Comparison of ENCODE assay signal across 15 mouse cellular contexts in genomic region chr9:64985037-64985794, GRCm38 (mm10). TPM values are rescaled to one million over a fixed set of nuclear protein-coding genes. Genes with fewer than 3 reads are reported as not detected.
DNase-seq lines count a peak whose midpoint lies in the region; ATAC-seq and TF ChIP-seq lines count a peak whose summit lies in the region.
"Had no signal": no experiment of that assay in that cellular context is flagged by ENCODE, and none has a peak within 500 bp of the region (broad histone marks: within the 10 kb centered on the region; RNA-seq: fewer than 3 reads in every experiment).

No protein-coding gene starts in this region.

- WGBS in intestine, embryonic 15.5 days: 69% methylated on average over 8 of the region's 8 CpGs
- WGBS in intestine, postnatal 0 days: 52% methylated on average over 8 of the region's 8 CpGs
- 26% methylated on average over 8 of the region's 8 CpGs for WGBS in liver, embryonic 13.5 days (ENCODE audit: insufficient replicate concordance)

- H3K9ac ChIP-seq in intestine, embryonic 15.5 days: no peak overlapping the region
- no peak overlapping the region for H3K9ac ChIP-seq in intestine, postnatal 0 days (ENCODE audit: low read depth, low read length)
- H3K9ac ChIP-seq in liver, embryonic 13.5 days: peak overlapping the region; percentile 52
- H3K9ac ChIP-seq: limb, embryonic 15.5 days had no signal

- H3K9me3 ChIP-seq in intestine, embryonic 15.5 days: no peaks in the 10 kb centered on the region
- no peaks in the 10 kb centered on the region for H3K9me3 ChIP-seq in intestine, postnatal 0 days (ENCODE audit: control insufficient read depth)
- H3K9me3 ChIP-seq in liver, embryonic 13.5 days (replicated peaks): no peaks in the 10 kb centered on the region
- H3K9me3 ChIP-seq: limb, embryonic 15.5 days had no signal

- TF ChIP-seq CTCF in intestine, postnatal 0 days (IDR thresholded peaks at IDR 0.05; ENCODE audit: low read depth): no peak

- no peak overlapping the region for H3K27ac ChIP-seq in intestine, embryonic 15.5 days
- no peak overlapping the region for H3K27ac ChIP-seq in intestine, postnatal 0 days (ENCODE audit: low read depth, low read length)
- peak overlapping the region; percentile 85 for H3K27ac ChIP-seq in liver, embryonic 13.5 days
- H3K27ac ChIP-seq: limb, embryonic 15.5 days had no signal

- H3K4me3 ChIP-seq in intestine, embryonic 15.5 days (replicated peaks): no peak overlapping the region
- H3K4me3 ChIP-seq in intestine, postnatal 0 days (ENCODE audit: low read depth, low read length): no peak overlapping the region
- no peak overlapping the region; the same call in 1 of the 2 replicates for H3K4me3 ChIP-seq in liver, embryonic 13.5 days (replicated peaks)
- H3K4me3 ChIP-seq: limb, embryonic 15.5 days had no signal

- peak; percentile 1 for DNase-seq in embryo, embryonic 9.5 days (ENCODE audit: extremely low spot score)
- no peak for DNase-seq in embryo, embryonic 10.5 days (ENCODE audit: low spot score)
- DNase-seq in brain, adult 2 months (ENCODE audit: low read depth, low spot score): peak; percentile 24
- peak; percentile 75 for DNase-seq in liver, embryonic 13.5 days
- DNase-seq in lung, postnatal 36 days: no peak
- DNase-seq in right cerebral cortex, postnatal 25 days: no peak
- DNase-seq: cerebellum, adult 11-12 months; kidney, adult 9 months; right cerebral cortex, postnatal 14 days had no signal

- no peaks in the 10 kb centered on the region for H3K4me1 ChIP-seq in intestine, embryonic 15.5 days (replicated peaks)
- no peaks in the 10 kb centered on the region for H3K4me1 ChIP-seq in intestine, postnatal 0 days (replicated peaks; ENCODE audit: control insufficient read depth, insufficient read depth, low read length)
- peaks cover 41% of the 10 kb centered on the region for H3K4me1 ChIP-seq in liver, embryonic 13.5 days (replicated peaks)
- H3K4me1 ChIP-seq: limb, embryonic 15.5 days had no signal

- H3K4me2 ChIP-seq in intestine, embryonic 15.5 days (replicated peaks): no peak overlapping the region
- H3K4me2 ChIP-seq in intestine, postnatal 0 days (replicated peaks; ENCODE audit: low read depth): no peak overlapping the region
- H3K4me2 ChIP-seq in liver, embryonic 13.5 days: peak overlapping the region; percentile 46
- H3K4me2 ChIP-seq: limb, embryonic 15.5 days had no signal

- peaks cover 34% of the 10 kb centered on the region for H3K36me3 ChIP-seq in intestine, embryonic 15.5 days
- H3K36me3 ChIP-seq in intestine, postnatal 0 days (ENCODE audit: control insufficient read depth, insufficient read depth): peaks cover 75% of the 10 kb centered on the region
- H3K36me3 ChIP-seq in liver, embryonic 13.5 days: peaks cover 92% of the 10 kb centered on the region

- ATAC-seq in intestine, embryonic 15.5 days: peak; percentile 25; the same call in 1 of the 2 replicates
- ATAC-seq in intestine, postnatal 0 days: no peak
- ATAC-seq in liver, embryonic 13.5 days (ENCODE audit: low read depth): peak; percentile 97
- ATAC-seq: activated CD4-positive, CD25-positive, alpha-beta regulatory T cell, adult 4 months had no signal

- no peaks in the 10 kb centered on the region for H3K27me3 ChIP-seq in intestine, embryonic 15.5 days (replicated peaks)
- no peaks in the 10 kb centered on the region for H3K27me3 ChIP-seq in intestine, postnatal 0 days (replicated peaks; ENCODE audit: control insufficient read depth, insufficient read depth, low read length)
- H3K27me3 ChIP-seq in liver, embryonic 13.5 days: no peaks in the 10 kb centered on the region
- H3K27me3 ChIP-seq: limb, embryonic 15.5 days had no signal

RNA-seq across cellular contexts. Expression of gene Ints14, which starts 24.5 kb away (rescaled TPM):
- 48.4 and 53.2 TPM in 2 replicates for polyA plus RNA-seq in intestine, embryonic 15.5 days (2015; fragmentation: Nextera tagmentation; extraction: Ambion mirVana)
- polyA plus RNA-seq in intestine, postnatal 0 days (2015; fragmentation: Nextera tagmentation; extraction: Ambion mirVana): 23.1 and 23.8 TPM in 2 replicates
- polyA plus RNA-seq in liver, embryonic 13.5 days (2015; fragmentation: Nextera tagmentation; extraction: Ambion mirVana): 29.9 and 34.9 TPM in 2 replicates

RNA-seq across cellular contexts. Expression of gene Slc24a1, which starts 33.8 kb away (rescaled TPM):
- polyA plus RNA-seq in intestine, embryonic 15.5 days (2015; fragmentation: Nextera tagmentation; extraction: Ambion mirVana): 0.06 TPM in 1 of 2 replicates, not detected in the other
- polyA plus RNA-seq in intestine, postnatal 0 days (2015; fragmentation: Nextera tagmentation; extraction: Ambion mirVana): 0.04 TPM in 1 of 2 replicates, not detected in the other
- polyA plus RNA-seq in liver, embryonic 13.5 days (2015; fragmentation: Nextera tagmentation; extraction: Ambion mirVana): 0.06 and 0.08 TPM in 2 replicates
- polyA plus RNA-seq: embryonic facial prominence, embryonic 14.5 days; stomach, embryonic 14.5 days had no signal

RNA-seq across cellular contexts. Expression of gene Hacd3, which starts 36.3 kb away (rescaled TPM):
- polyA plus RNA-seq in intestine, embryonic 15.5 days (2015; fragmentation: Nextera tagmentation; extraction: Ambion mirVana): 85.5 and 90.2 TPM in 2 replicates
- polyA plus RNA-seq in intestine, postnatal 0 days (2015; fragmentation: Nextera tagmentation; extraction: Ambion mirVana): 43.9 and 46.8 TPM in 2 replicates
- polyA plus RNA-seq in liver, embryonic 13.5 days (2015; fragmentation: Nextera tagmentation; extraction: Ambion mirVana): 55.7 and 69.5 TPM in 2 replicates

RNA-seq across cellular contexts. Expression of gene Dpp8, which starts 47.0 kb away (rescaled TPM):
- polyA plus RNA-seq in intestine, embryonic 15.5 days (2015; fragmentation: Nextera tagmentation; extraction: Ambion mirVana): 33.1 TPM in 2 replicates
- 14.1 and 14.8 TPM in 2 replicates for polyA plus RNA-seq in intestine, postnatal 0 days (2015; fragmentation: Nextera tagmentation; extraction: Ambion mirVana)
- polyA plus RNA-seq in liver, embryonic 13.5 days (2015; fragmentation: Nextera tagmentation; extraction: Ambion mirVana): 16.3 and 21.2 TPM in 2 replicates

Comparison
In these comparisons a context has a peak if more than half of its experiments do, and no peak if none do; other contexts are left out.
1. DNase-seq: peak in embryo, embryonic 9.5 days (single experiment), brain, adult 2 months (single experiment) and liver, embryonic 13.5 days (single experiment); none in embryo, embryonic 10.5 days (single experiment), lung, postnatal 36 days (single experiment) and right cerebral cortex, postnatal 25 days (single experiment).